Mouse (Mus musculus) right cerebral cortex, postnatal 36 days (tissue): ENCODE measurements around the gene Nptn.

Source experiments
- DNase-seq, 2 experiments: peaks; one replicate each; pipeline ENCODE4 v3.0.0; 2022; ENCODE audit warnings: low spot score in 2 of 2, mixed read lengths in 1 of 2

Gene Nptn

GRCm38 (mm10) chr9:58690701-58691100, 108.7 kb downstream of the Nptn start:
- no peak for DNase-seq

GRCm38 (mm10) chr9:58691471-58691870, 109.4 kb downstream of the Nptn start:
- no peak for DNase-seq

GRCm38 (mm10) chr9:58698486-58698885, 116.4 kb downstream of the Nptn start:
- no peak for DNase-seq

GRCm38 (mm10) chr9:58701751-58702150, 119.7 kb downstream of the Nptn start:
- no peak for DNase-seq

- DNase-seq: no peak
These were observed 121.7 kb downstream of the Nptn start for GRCm38 (mm10) chr9:58703766-58704165.

- DNase-seq: no peak
These were observed 124.0 kb downstream of the Nptn start for GRCm38 (mm10) chr9:58706024-58706423.
